Mouse (Mus musculus) cerebellum, adult 9-10 months (tissue): ENCODE measurements at regions not wholly inside any gene's neighbourhood (a gene's known extent, or its start where the extent isn't known, plus 50 kb on each side); places are given as distances from the start of the nearest gene placed in this dataset.

Experiments
- DNase-seq: peaks from one replicate; pipeline ENCODE4 v3.0.0; 2022

- DNase-seq, result no peak
These were observed 59.9 kb downstream of the Adamts1 start for GRCm38 (mm10) chr16:85743022-85743421.

- DNase-seq, result peak; percentile 24
These were observed 64.2 kb downstream of the Adamts1 start for GRCm38 (mm10) chr16:85738606-85739195.

- no peak for DNase-seq
These were observed 74.9 kb downstream of the Adamts1 start for GRCm38 (mm10) chr16:85728026-85728425.

GRCm38 (mm10) chr16:85721968-85722367, 80.9 kb downstream of the Adamts1 start:
- DNase-seq, result no peak

GRCm38 (mm10) chr16:85712291-85712690, 90.6 kb downstream of the Adamts1 start:
- DNase-seq, result no peak

- DNase-seq, result no peak
These were observed 98.5 kb downstream of the Adamts1 start for GRCm38 (mm10) chr16:85704254-85705020.

- no peak for DNase-seq
These were observed 99.9 kb downstream of the Adamts1 start for GRCm38 (mm10) chr16:85702889-85703480.

- DNase-seq, result peak; percentile 22
These were observed 103.6 kb downstream of the Adamts1 start for GRCm38 (mm10) chr16:85699329-85699728.

GRCm38 (mm10) chr16:85682721-85683120, 120.2 kb downstream of the Adamts1 start:
- no peak for DNase-seq

GRCm38 (mm10) chr16:85680351-85680750, 122.6 kb downstream of the Adamts1 start:
- peak; percentile 48 for DNase-seq

GRCm38 (mm10) chr16:85678781-85679180, 124.1 kb downstream of the Adamts1 start:
- no peak for DNase-seq

GRCm38 (mm10) chr16:85678228-85678627, 124.7 kb downstream of the Adamts1 start:
- DNase-seq, result peak; percentile 42

GRCm38 (mm10) chr16:85677027-85677426, 123.8 kb upstream of the Cyyr1 start:
- peak; percentile 29 for DNase-seq

- DNase-seq, result no peak
These were observed 115.6 kb upstream of the Cyyr1 start for GRCm38 (mm10) chr16:85668767-85669166.

GRCm38 (mm10) chr16:85667790-85668189, 114.6 kb upstream of the Cyyr1 start:
- no peak for DNase-seq

GRCm38 (mm10) chr16:85649516-85649915, 96.3 kb upstream of the Cyyr1 start:
- no peak for DNase-seq

- DNase-seq, result no peak
These were observed 87.8 kb upstream of the Cyyr1 start for GRCm38 (mm10) chr16:85640992-85641391.

- DNase-seq, result no peak
These were observed 83.9 kb upstream of the Cyyr1 start for GRCm38 (mm10) chr16:85637079-85637478.

- DNase-seq, result no peak
These were observed 76.5 kb upstream of the Cyyr1 start for GRCm38 (mm10) chr16:85629738-85630137.

- DNase-seq, result no peak
These were observed 71.3 kb upstream of the Cyyr1 start for GRCm38 (mm10) chr16:85624505-85624904.

- DNase-seq, result no peak
These were observed 50.9 kb upstream of the Cyyr1 start for GRCm38 (mm10) chr16:85604089-85604488.
